Mouse (Mus musculus): ENCODE results near the gene Hsd11b2. TPM values are rescaled to one million over a fixed set of nuclear protein-coding genes. Genes with fewer than 3 reads are reported as not detected.

Hsd11b2 gene
- polyA plus RNA-seq, 1 experiment from 2014 or later, result 36.7 TPM

GRCm38 (mm10) chr8:105494566-105494965 is 24.0 kb upstream of the Hsd11b2 start:
- no peak for DNase-seq (ENCODE audit: low spot score)
- no peaks in the 10 kb centered on the region for H3K27me3 ChIP-seq (ENCODE audit: insufficient read depth, poor library complexity, severe bottlenecking)
- no peak overlapping the region for H3K27ac ChIP-seq
- no peaks in the 10 kb centered on the region for H3K9me3 ChIP-seq
- 83% methylated on average over 3 of the region's 3 CpGs for WGBS
- no peaks in the 10 kb centered on the region for H3K36me3 ChIP-seq
- peaks cover 33% of the 10 kb centered on the region for H3K4me1 ChIP-seq (replicated peaks)
- H3K4me3 ChIP-seq, result no peak overlapping the region

DNA sequence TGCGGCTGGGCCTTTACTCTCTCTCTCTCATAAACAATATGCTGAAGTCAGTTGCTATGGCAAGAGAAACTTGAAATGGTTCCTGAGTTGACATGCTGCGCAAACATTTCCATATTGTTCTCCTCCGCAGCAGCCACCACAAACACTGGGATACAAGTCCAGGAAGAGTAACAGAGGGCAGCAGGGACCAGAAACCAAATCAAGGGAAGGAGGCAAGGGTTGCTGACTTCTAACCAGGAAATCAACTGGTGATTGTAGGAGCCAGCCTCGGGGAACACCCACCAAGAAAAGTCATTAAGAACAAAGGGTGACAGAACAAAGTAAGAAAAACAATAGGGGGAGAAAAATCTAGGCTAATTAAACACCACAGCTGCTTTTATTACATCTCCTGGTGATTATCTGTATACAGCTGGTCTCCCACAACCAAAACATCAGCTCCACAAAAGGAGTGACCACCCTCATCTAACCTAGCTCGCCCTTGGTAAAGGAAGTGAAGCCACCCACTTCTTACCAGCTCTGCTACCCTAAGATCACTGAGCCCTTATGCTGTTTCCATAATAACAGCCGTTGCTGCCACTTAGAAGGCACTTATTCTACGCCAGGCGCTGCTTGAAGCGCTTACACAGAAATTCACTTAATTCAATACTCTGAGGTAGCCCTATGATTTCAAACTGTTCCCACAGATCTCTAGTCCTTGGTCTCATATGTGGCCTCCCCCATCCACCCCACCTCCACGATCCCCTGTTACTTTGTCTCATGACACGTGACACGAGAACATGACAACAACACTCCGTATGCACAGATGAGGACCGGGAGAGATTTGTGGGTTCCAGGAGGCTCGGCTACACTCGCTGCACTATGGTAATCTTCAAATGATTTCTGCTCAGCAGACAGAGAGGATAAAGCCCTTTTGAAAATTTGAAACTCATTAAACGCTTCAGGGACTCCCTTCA is 22.9 kb upstream of the Hsd11b2 start:
- H3K4me1 ChIP-seq (replicated peaks), result peaks cover 33% of the 10 kb centered on the region
- no peaks in the 10 kb centered on the region for H3K36me3 ChIP-seq
- 40% methylated on average over 17 of the region's 17 CpGs for WGBS
- DNase-seq (ENCODE audit: low spot score), result peak; percentile 18
- H3K27ac ChIP-seq, result no peak overlapping the region
- H3K27me3 ChIP-seq (ENCODE audit: insufficient read depth, poor library complexity, severe bottlenecking), result no peaks in the 10 kb centered on the region
- H3K9me3 ChIP-seq, result no peaks in the 10 kb centered on the region
- peak overlapping the region; percentile 90 for H3K4me3 ChIP-seq

- peak; percentile 93 for DNase-seq (ENCODE audit: low spot score)
- Histone ChIP-seq H3K4me3 (peak within 1 kb of the TSS; percentile 90), H3K9me3 (no peaks in the 10 kb centered on the region), H3K4me1 (replicated peaks) (peaks cover 33% of the 10 kb centered on the region), H3K27ac (peak within 1 kb of the TSS; percentile 90), H3K36me3 (no peaks in the 10 kb centered on the region), H3K27me3 (ENCODE audit: insufficient read depth, poor library complexity, severe bottlenecking) (no peaks in the 10 kb centered on the region)
- under 1% methylated on average over 68 of the region's 68 CpGs for WGBS
These were observed 21.9 kb upstream of the Hsd11b2 start, which contains the start of gene Zdhhc1 for GRCm38 (mm10) chr8:105496439-105497180. Gene Zdhhc1, minus strand, starts transcription at chr8:105496902.

- no peaks in the 10 kb centered on the region for H3K9me3 ChIP-seq
- no peak overlapping the region for H3K4me3 ChIP-seq
- DNase-seq (ENCODE audit: low spot score), result no peak
- no peaks in the 10 kb centered on the region for H3K36me3 ChIP-seq
- H3K27ac ChIP-seq, result no peak overlapping the region
- WGBS, result 69% methylated on average over 12 of the region's 12 CpGs
- H3K27me3 ChIP-seq (ENCODE audit: insufficient read depth, poor library complexity, severe bottlenecking), result no peaks in the 10 kb centered on the region
- H3K4me1 ChIP-seq (replicated peaks), result peaks cover 29% of the 10 kb centered on the region
These were observed 18.8 kb upstream of the Hsd11b2 start for GRCm38 (mm10) chr8:105499787-105500186.

- 0 out of 2 replicates have a peak overlapping the region, but pooled peaks have one; percentile 50 for H3K27ac ChIP-seq
- 93% methylated on average over 3 of the region's 3 CpGs for WGBS
- no peak for DNase-seq (ENCODE audit: low spot score)
- H3K36me3 ChIP-seq, result no peaks in the 10 kb centered on the region
- no peaks in the 10 kb centered on the region for H3K27me3 ChIP-seq (ENCODE audit: insufficient read depth, poor library complexity, severe bottlenecking)
- H3K4me3 ChIP-seq, result no peak overlapping the region
- H3K9me3 ChIP-seq, result no peaks in the 10 kb centered on the region
- peaks cover 18% of the 10 kb centered on the region for H3K4me1 ChIP-seq (replicated peaks)
These were observed 13.9 kb upstream of the Hsd11b2 start for GRCm38 (mm10) chr8:105504617-105505016.

DNA sequence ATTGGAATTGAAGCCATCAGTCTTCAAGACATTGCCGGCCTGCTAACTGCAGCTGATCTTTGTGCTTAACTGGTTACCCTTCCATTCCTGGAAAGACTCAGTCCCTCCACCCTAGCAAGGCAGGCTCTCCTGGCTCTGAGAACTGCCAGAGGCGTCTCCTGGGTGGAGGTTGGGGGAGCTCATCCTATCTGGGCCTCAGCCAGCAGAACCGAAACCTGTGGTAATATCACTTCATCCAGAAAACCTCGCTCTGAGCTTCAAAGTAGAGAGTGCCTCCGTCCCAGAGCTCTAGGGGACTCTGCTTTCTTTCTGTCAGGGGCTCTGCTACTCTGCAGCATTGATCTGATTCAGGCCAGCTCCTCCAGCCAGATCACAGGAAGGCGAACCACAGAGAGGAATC is 11.6 kb upstream of the Hsd11b2 start:
- H3K27ac ChIP-seq, result no peak overlapping the region
- DNase-seq (ENCODE audit: low spot score), result no peak
- 79% methylated on average over 6 of the region's 6 CpGs for WGBS
- H3K4me3 ChIP-seq, result no peak overlapping the region
- H3K36me3 ChIP-seq, result no peaks in the 10 kb centered on the region
- peaks cover 27% of the 10 kb centered on the region for H3K4me1 ChIP-seq (replicated peaks)
- H3K27me3 ChIP-seq (ENCODE audit: insufficient read depth, poor library complexity, severe bottlenecking), result no peaks in the 10 kb centered on the region
- no peaks in the 10 kb centered on the region for H3K9me3 ChIP-seq

DNA sequence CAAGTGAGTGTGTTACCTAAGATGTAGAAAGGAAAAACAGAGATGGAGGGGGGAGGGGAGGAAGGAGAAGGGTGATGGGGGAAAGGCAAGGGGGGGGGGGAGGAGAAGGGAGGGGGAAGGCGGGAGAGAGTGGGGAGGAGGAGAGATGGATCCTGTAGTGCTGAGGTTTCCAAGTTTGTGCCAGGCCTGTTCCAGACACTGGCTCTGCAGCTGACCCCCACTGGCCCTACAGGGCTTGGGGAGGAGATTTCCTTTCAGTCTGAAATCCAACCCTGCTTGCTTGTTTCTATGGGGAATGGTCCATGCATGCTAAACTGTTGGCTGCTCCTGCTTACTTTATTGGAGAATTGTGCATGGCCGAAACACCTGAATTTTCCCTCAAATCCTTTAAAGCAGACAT is 9.8 kb upstream of the Hsd11b2 start:
- Histone ChIP-seq H3K27me3 (ENCODE audit: insufficient read depth, poor library complexity, severe bottlenecking) (no peaks in the 10 kb centered on the region), H3K4me3 (no peak overlapping the region), H3K27ac (peak overlapping the region; percentile 68), H3K4me1 (replicated peaks) (peaks cover 23% of the 10 kb centered on the region), H3K36me3 (no peaks in the 10 kb centered on the region), H3K9me3 (no peaks in the 10 kb centered on the region)
- peak; percentile 39 for DNase-seq (ENCODE audit: low spot score)
- WGBS, result 40% methylated on average over 2 of the region's 2 CpGs

GRCm38 (mm10) chr8:105509997-105510735 is 8.4 kb upstream of the Hsd11b2 start:
- peaks cover 23% of the 10 kb centered on the region for H3K4me1 ChIP-seq (replicated peaks)
- 0 out of 2 replicates have a peak overlapping the region, but pooled peaks have one; percentile 10 for H3K27ac ChIP-seq
- H3K27me3 ChIP-seq (ENCODE audit: insufficient read depth, poor library complexity, severe bottlenecking), result peaks cover 11% of the 10 kb centered on the region
- 57% methylated on average over 12 of the region's 12 CpGs for WGBS
- no peak overlapping the region for H3K4me3 ChIP-seq
- DNase-seq (ENCODE audit: low spot score), result no peak
- H3K36me3 ChIP-seq, result no peaks in the 10 kb centered on the region
- no peaks in the 10 kb centered on the region for H3K9me3 ChIP-seq

DNA sequence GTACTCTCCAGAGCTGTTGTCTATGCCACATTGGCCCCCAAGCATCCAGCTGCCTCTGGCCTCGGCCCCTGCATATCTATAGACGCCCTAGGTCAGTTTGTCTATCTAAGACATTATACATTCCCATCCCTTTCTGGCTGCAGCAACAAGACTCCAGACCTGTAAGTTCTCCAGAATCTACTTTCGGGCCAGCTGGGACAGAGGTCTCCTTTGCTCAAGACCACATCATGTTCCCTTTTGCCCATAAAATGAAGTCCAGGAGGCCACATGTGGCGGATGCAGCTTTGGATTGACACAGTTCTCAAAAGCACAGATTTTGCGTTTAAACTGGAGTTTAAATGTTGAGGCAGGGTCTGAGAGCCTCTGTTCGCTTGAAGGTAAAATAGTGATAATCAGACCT is 4.4 kb upstream of the Hsd11b2 start:
- DNase-seq (ENCODE audit: low spot score), result no peak
- Histone ChIP-seq H3K27me3 (ENCODE audit: insufficient read depth, poor library complexity, severe bottlenecking) (peaks cover 42% of the 10 kb centered on the region), H3K9me3 (no peaks in the 10 kb centered on the region), H3K4me3 (no peak overlapping the region), H3K36me3 (no peaks in the 10 kb centered on the region), H3K27ac (no peak overlapping the region), H3K4me1 (replicated peaks) (peaks cover 49% of the 10 kb centered on the region)
- 86% methylated on average over 6 of the region's 6 CpGs for WGBS

DNA sequence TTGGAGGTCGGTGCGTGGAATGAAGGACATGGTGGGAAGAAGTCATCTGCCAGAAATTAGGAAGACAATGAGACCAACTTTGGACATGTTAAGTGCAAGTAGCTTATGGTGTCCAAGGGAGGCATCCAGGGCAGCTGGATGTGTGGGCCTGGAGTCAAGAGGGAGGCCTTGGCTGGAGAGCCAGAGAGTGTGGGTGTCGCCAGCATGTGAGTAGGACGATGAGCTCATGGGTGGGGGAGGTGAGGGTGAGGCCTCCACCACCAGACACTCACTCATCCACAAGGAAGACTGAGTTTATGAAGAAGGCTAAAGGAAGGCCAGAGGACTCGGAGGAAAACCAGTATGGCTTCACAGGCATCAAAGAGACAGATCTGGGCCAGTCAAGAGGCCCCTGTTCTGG is 3.9 kb upstream of the Hsd11b2 start:
- Histone ChIP-seq H3K4me1 (replicated peaks) (peaks cover 49% of the 10 kb centered on the region), H3K36me3 (no peaks in the 10 kb centered on the region), H3K4me3 (no peak overlapping the region), H3K27me3 (ENCODE audit: insufficient read depth, poor library complexity, severe bottlenecking) (peaks cover 47% of the 10 kb centered on the region), H3K27ac (no peak overlapping the region), H3K9me3 (no peaks in the 10 kb centered on the region)
- WGBS, result 78% methylated on average over 5 of the region's 5 CpGs
- no peak for DNase-seq (ENCODE audit: low spot score)

DNA sequence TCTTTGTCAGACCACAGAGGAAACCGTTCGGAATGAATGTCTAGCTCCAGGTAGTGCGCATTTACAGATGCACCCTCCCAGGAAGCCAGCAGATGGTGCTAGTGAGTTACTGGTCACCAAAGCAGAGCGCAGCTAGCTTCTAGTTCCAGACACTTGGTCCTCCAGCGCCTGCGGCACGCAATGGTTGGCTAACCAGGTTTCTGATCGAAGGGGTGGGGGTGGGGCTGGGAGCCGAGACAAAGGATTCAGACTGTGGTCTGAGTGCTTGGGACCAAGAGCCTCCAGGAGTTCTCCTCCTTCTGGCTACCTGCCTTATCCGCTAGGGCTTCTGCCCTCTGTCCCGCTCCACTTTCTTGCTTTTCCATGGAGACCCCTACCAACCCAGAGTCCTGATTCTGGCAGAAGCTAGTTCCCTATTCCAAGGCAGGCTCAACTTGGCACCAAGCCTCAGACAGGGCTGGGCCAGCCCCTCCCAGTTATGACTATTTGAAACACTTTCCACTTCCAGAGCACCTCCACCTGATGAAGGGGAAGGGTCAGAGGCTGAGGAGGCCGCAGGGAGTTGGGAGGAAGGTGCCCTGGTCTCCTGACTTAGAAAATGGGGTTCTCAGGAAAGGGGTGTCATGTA is 2.4 kb upstream of the Hsd11b2 start:
- Histone ChIP-seq H3K27ac (peak overlapping the region; percentile 85), H3K4me1 (replicated peaks) (peaks cover 55% of the 10 kb centered on the region), H3K4me3 (peak overlapping the region; percentile 38), H3K9me3 (no peaks in the 10 kb centered on the region), H3K27me3 (ENCODE audit: insufficient read depth, poor library complexity, severe bottlenecking) (peaks cover 49% of the 10 kb centered on the region), H3K36me3 (no peaks in the 10 kb centered on the region)
- peak; percentile 90 for DNase-seq (ENCODE audit: low spot score)
- 10% methylated on average over 12 of the region's 12 CpGs for WGBS

DNA sequence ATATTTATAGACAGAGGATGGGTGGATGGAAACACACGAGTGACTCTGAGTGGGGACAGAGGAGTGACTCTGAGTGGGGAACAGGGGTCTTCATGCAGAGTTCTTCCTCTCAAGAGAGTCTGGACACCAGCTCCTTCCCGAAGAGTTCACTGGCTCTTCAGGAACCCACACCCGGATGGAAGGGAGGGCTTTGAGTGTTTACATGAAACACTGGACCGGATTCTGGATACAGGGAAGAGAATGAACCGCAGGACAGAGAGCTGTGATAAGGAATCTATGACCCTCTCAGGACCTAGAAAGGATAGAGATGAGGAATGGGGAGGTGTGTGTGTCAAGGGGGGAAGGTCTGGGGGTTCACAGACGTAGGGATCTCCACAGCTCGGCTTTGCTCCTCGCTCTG is 1.2 kb upstream of the Hsd11b2 start:
- H3K4me1 ChIP-seq (replicated peaks), result peaks cover 67% of the 10 kb centered on the region
- WGBS, result 42% methylated on average over 8 of the region's 8 CpGs
- peak overlapping the region; percentile 9; the same call in 1 of the 2 replicates for H3K4me3 ChIP-seq
- H3K27me3 ChIP-seq (ENCODE audit: insufficient read depth, poor library complexity, severe bottlenecking), result peaks cover 49% of the 10 kb centered on the region
- DNase-seq (ENCODE audit: low spot score), result no peak
- peaks cover 5% of the 10 kb centered on the region; the same call in 1 of the 2 replicates for H3K36me3 ChIP-seq
- H3K9me3 ChIP-seq, result no peaks in the 10 kb centered on the region
- peak overlapping the region; percentile 36 for H3K27ac ChIP-seq

Data from hindbrain, embryonic 10.5 days (tissue).